Mouse (Mus musculus) liver, embryonic 14.5 days (tissue): ENCODE data around the gene Ccdc124.

Experiments used
- CTCF ChIP-seq: IDR thresholded peaks from 2 replicates; pipeline ENCODE4 v1.5.1; 2016; ENCODE audit warnings: antibody characterized with exemption, low read depth, control low read depth
- EP300 ChIP-seq: IDR thresholded peaks from 2 replicates; pipeline ENCODE4 v1.6.1; 2016; ENCODE audit warnings: antibody characterized with exemption, low read depth

DNA sequence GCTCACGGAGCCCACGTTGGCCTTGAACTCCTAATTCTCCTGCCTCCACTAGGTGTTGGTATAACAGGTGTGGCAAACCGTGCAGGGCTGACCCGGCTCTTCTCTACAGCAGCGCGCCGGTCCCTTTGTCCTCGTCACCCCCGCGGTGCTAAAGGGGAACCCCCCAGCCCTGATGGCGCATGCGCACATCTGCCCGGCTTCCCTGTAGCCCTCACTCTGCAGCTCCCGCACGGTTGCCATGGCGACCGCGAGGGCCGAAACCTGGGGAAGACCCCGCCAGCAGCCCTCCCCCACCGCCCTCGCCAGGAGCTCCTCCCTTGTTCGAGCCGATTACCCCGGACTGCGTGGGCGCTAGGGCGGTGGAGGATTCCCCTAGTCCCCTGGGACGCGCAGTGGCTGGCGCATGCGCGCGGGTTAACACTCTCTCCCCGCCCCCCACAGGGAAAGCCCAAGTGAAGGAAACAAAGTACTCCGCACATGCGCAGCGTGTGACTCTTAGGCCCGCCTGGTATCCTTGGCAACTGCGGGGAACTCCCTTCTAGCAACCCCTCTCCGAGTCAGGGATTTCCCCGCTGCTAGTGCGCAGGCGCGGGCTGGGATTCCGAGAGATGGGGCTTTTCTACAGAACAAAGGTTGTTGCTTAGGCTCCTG is 8.3 kb downstream of the Ccdc124 start:
- TF ChIP-seq CTCF (no peak), EP300 (no peak)
